Mouse (Mus musculus): ENCODE results near the gene Dlg2. TPM values are rescaled to one million over a fixed set of nuclear protein-coding genes. Genes with fewer than 3 reads are reported as not detected.

Dlg2 gene
- polyA plus RNA-seq, 1 experiment from 2014 or later, result 4.1 TPM

GRCm38 (mm10) chr7:91689829-91690228, 1213.4 kb downstream of the Dlg2 start:
- Histone ChIP-seq H3K9ac (no peak overlapping the region), H3K27me3 (replicated peaks) (no peaks in the 10 kb centered on the region), H3K36me3 (no peaks in the 10 kb centered on the region), H3K9me3 (no peaks in the 10 kb centered on the region), H3K4me1 (no peaks in the 10 kb centered on the region), H3K4me2 (no peak overlapping the region), H3K4me3 (replicated peaks) (no peak overlapping the region), H3K27ac (no peak overlapping the region)
- ATAC-seq (ENCODE audit: insufficient read depth, low FRiP score, low read depth), result no peak
- 52% methylated on average over 2 of the region's 2 CpGs for WGBS

GRCm38 (mm10) chr7:91709853-91710252, 1233.4 kb downstream of the Dlg2 start:
- no peaks in the 10 kb centered on the region for H3K4me1 ChIP-seq
- H3K9ac ChIP-seq, result no peak overlapping the region
- no peaks in the 10 kb centered on the region for H3K9me3 ChIP-seq
- H3K4me2 ChIP-seq, result no peak overlapping the region
- H3K27ac ChIP-seq, result no peak overlapping the region
- H3K36me3 ChIP-seq, result no peaks in the 10 kb centered on the region
- H3K4me3 ChIP-seq (replicated peaks), result no peak overlapping the region
- no peak for ATAC-seq (ENCODE audit: insufficient read depth, low FRiP score, low read depth)
- no peaks in the 10 kb centered on the region for H3K27me3 ChIP-seq (replicated peaks)
- 81% methylated on average over 5 of the region's 5 CpGs for WGBS

GRCm38 (mm10) chr7:91711184-91711583, 1234.7 kb downstream of the Dlg2 start:
- H3K4me3 ChIP-seq (replicated peaks), result no peak overlapping the region
- H3K9ac ChIP-seq, result no peak overlapping the region
- no peak overlapping the region for H3K4me2 ChIP-seq
- 71% methylated on average over 6 of the region's 6 CpGs for WGBS
- no peaks in the 10 kb centered on the region for H3K9me3 ChIP-seq
- no peaks in the 10 kb centered on the region for H3K4me1 ChIP-seq
- H3K27ac ChIP-seq, result no peak overlapping the region
- H3K27me3 ChIP-seq (replicated peaks), result no peaks in the 10 kb centered on the region
- ATAC-seq (ENCODE audit: insufficient read depth, low FRiP score, low read depth), result no peak
- H3K36me3 ChIP-seq, result no peaks in the 10 kb centered on the region

- no peaks in the 10 kb centered on the region for H3K36me3 ChIP-seq
- no peak overlapping the region for H3K9ac ChIP-seq
- ATAC-seq (ENCODE audit: insufficient read depth, low FRiP score, low read depth), result no peak
- no peaks in the 10 kb centered on the region for H3K27me3 ChIP-seq (replicated peaks)
- H3K4me2 ChIP-seq, result no peak overlapping the region
- no peaks in the 10 kb centered on the region for H3K4me1 ChIP-seq
- H3K27ac ChIP-seq, result no peak overlapping the region
- WGBS, result 61% methylated on average over 1 of the region's 1 CpGs
- H3K4me3 ChIP-seq (replicated peaks), result no peak overlapping the region
- no peaks in the 10 kb centered on the region for H3K9me3 ChIP-seq
Measured at GRCm38 (mm10) chr7:91715776-91716175, 1239.3 kb downstream of the Dlg2 start.

- H3K9me3 ChIP-seq, result no peaks in the 10 kb centered on the region
- no peaks in the 10 kb centered on the region for H3K4me1 ChIP-seq
- H3K27ac ChIP-seq, result no peak overlapping the region
- no peaks in the 10 kb centered on the region for H3K27me3 ChIP-seq (replicated peaks)
- no peak overlapping the region for H3K4me2 ChIP-seq
- 72% methylated on average over 6 of the region's 6 CpGs for WGBS
- H3K9ac ChIP-seq, result no peak overlapping the region
- no peak overlapping the region for H3K4me3 ChIP-seq (replicated peaks)
- no peaks in the 10 kb centered on the region for H3K36me3 ChIP-seq
- ATAC-seq (ENCODE audit: insufficient read depth, low FRiP score, low read depth), result no peak
Measured at GRCm38 (mm10) chr7:91716696-91717095, 1240.2 kb downstream of the Dlg2 start.

- Histone ChIP-seq H3K4me3 (replicated peaks) (no peak overlapping the region), H3K4me2 (no peak overlapping the region), H3K9me3 (no peaks in the 10 kb centered on the region), H3K36me3 (no peaks in the 10 kb centered on the region), H3K27ac (no peak overlapping the region), H3K9ac (no peak overlapping the region), H3K27me3 (replicated peaks) (no peaks in the 10 kb centered on the region), H3K4me1 (no peaks in the 10 kb centered on the region)
- no peak for ATAC-seq (ENCODE audit: insufficient read depth, low FRiP score, low read depth)
Measured at GRCm38 (mm10) chr7:91720318-91720717, 1243.8 kb downstream of the Dlg2 start.

GRCm38 (mm10) chr7:91724397-91724796, 1247.9 kb downstream of the Dlg2 start:
- Histone ChIP-seq H3K4me3 (replicated peaks) (no peak overlapping the region), H3K36me3 (no peaks in the 10 kb centered on the region), H3K27me3 (replicated peaks) (no peaks in the 10 kb centered on the region), H3K4me1 (no peaks in the 10 kb centered on the region), H3K27ac (no peak overlapping the region), H3K9ac (no peak overlapping the region), H3K9me3 (no peaks in the 10 kb centered on the region), H3K4me2 (no peak overlapping the region)
- no peak for ATAC-seq (ENCODE audit: insufficient read depth, low FRiP score, low read depth)
- 70% methylated on average over 5 of the region's 5 CpGs for WGBS

- no peaks in the 10 kb centered on the region for H3K36me3 ChIP-seq
- H3K9ac ChIP-seq, result no peak overlapping the region
- no peak overlapping the region for H3K4me3 ChIP-seq (replicated peaks)
- ATAC-seq (ENCODE audit: insufficient read depth, low FRiP score, low read depth), result no peak
- no peak overlapping the region for H3K27ac ChIP-seq
- WGBS, result 58% methylated on average over 3 of the region's 3 CpGs
- H3K9me3 ChIP-seq, result no peaks in the 10 kb centered on the region
- no peak overlapping the region for H3K4me2 ChIP-seq
- H3K4me1 ChIP-seq, result no peaks in the 10 kb centered on the region
- H3K27me3 ChIP-seq (replicated peaks), result no peaks in the 10 kb centered on the region
Measured at GRCm38 (mm10) chr7:91740748-91741147, 1264.3 kb downstream of the Dlg2 start.

- Histone ChIP-seq H3K9me3 (no peaks in the 10 kb centered on the region), H3K4me1 (no peaks in the 10 kb centered on the region), H3K9ac (no peak overlapping the region), H3K27me3 (replicated peaks) (no peaks in the 10 kb centered on the region), H3K4me2 (no peak overlapping the region), H3K27ac (no peak overlapping the region), H3K36me3 (no peaks in the 10 kb centered on the region), H3K4me3 (replicated peaks) (no peak overlapping the region)
- no peak for ATAC-seq (ENCODE audit: insufficient read depth, low FRiP score, low read depth)
Measured at GRCm38 (mm10) chr7:91753151-91753861, 1276.8 kb downstream of the Dlg2 start.

GRCm38 (mm10) chr7:91767648-91768047, 1291.2 kb downstream of the Dlg2 start:
- Histone ChIP-seq H3K4me3 (replicated peaks) (no peak overlapping the region), H3K36me3 (no peaks in the 10 kb centered on the region), H3K9me3 (no peaks in the 10 kb centered on the region), H3K4me1 (no peaks in the 10 kb centered on the region), H3K27ac (no peak overlapping the region), H3K27me3 (replicated peaks) (no peaks in the 10 kb centered on the region), H3K4me2 (no peak overlapping the region), H3K9ac (no peak overlapping the region)
- no peak for ATAC-seq (ENCODE audit: insufficient read depth, low FRiP score, low read depth)

GRCm38 (mm10) chr7:91778673-91779072, 1302.2 kb downstream of the Dlg2 start:
- H3K4me1 ChIP-seq, result no peaks in the 10 kb centered on the region
- H3K9ac ChIP-seq, result no peak overlapping the region
- H3K4me3 ChIP-seq (replicated peaks), result no peak overlapping the region
- no peaks in the 10 kb centered on the region for H3K9me3 ChIP-seq
- no peak overlapping the region for H3K4me2 ChIP-seq
- H3K36me3 ChIP-seq, result no peaks in the 10 kb centered on the region
- no peaks in the 10 kb centered on the region for H3K27me3 ChIP-seq (replicated peaks)
- no peak overlapping the region for H3K27ac ChIP-seq
- ATAC-seq (ENCODE audit: insufficient read depth, low FRiP score, low read depth), result no peak

GRCm38 (mm10) chr7:91784617-91785016, 1308.1 kb downstream of the Dlg2 start:
- no peak overlapping the region for H3K4me3 ChIP-seq (replicated peaks)
- WGBS, result 65% methylated on average over 2 of the region's 2 CpGs

GRCm38 (mm10) chr7:91785445-91785844, 1309.0 kb downstream of the Dlg2 start:
- Histone ChIP-seq H3K9ac (no peak overlapping the region), H3K36me3 (no peaks in the 10 kb centered on the region), H3K27me3 (replicated peaks) (no peaks in the 10 kb centered on the region), H3K4me2 (no peak overlapping the region), H3K27ac (no peak overlapping the region), H3K4me1 (no peaks in the 10 kb centered on the region), H3K4me3 (replicated peaks) (no peak overlapping the region), H3K9me3 (no peaks in the 10 kb centered on the region)
- no peak for ATAC-seq (ENCODE audit: insufficient read depth, low FRiP score, low read depth)
- 69% methylated on average over 5 of the region's 5 CpGs for WGBS

More at GRCm38 (mm10) chr7:91784617-91785016, 1308.1 kb downstream of the Dlg2 start:
- no peaks in the 10 kb centered on the region for H3K27me3 ChIP-seq (replicated peaks)
- H3K36me3 ChIP-seq, result no peaks in the 10 kb centered on the region
- H3K9me3 ChIP-seq, result no peaks in the 10 kb centered on the region
- ATAC-seq (ENCODE audit: insufficient read depth, low FRiP score, low read depth), result no peak
- H3K27ac ChIP-seq, result no peak overlapping the region
- no peaks in the 10 kb centered on the region for H3K4me1 ChIP-seq
- no peak overlapping the region for H3K9ac ChIP-seq
- H3K4me2 ChIP-seq, result no peak overlapping the region
